Mouse (Mus musculus): Measurements from ENCODE around the gene Sprn. TPM values are rescaled to one million over a fixed set of nuclear protein-coding genes. Genes with fewer than 3 reads are reported as not detected.

Sprn gene
- polyA plus RNA-seq (2021) = 0.01 TPM

GRCm38 (mm10) chr7:140154218-140154927 is at the start of gene Sprn:
Sprn (minus strand) TSS chr7:140154877.
- CTCF ChIA-PET = no interaction called here
- ATAC-seq (no peak), DNase-seq (ENCODE audit: low read depth, low spot score) (no peak)
- no peak for TF ChIP-seq CTCF (IDR thresholded peaks at IDR 0.05)
- no peaks in the 10 kb centered on the region for H3K27me3 ChIP-seq
- POLR2A ChIA-PET = interaction anchor here (0.7 kb wide), 1 partner anchor 19 kb away, joined by 4 read pairs; no protein-coding TSS in a partner anchor
- in situ Hi-C loops (cut with MboI; ENCODE audit: low pct_unique_long_range_greater_than_20kb) = no loop called here

- in situ Hi-C loops (cut with MboI; ENCODE audit: low pct_unique_long_range_greater_than_20kb) = no loop called here
- DNase-seq (ENCODE audit: low read depth, low spot score) (no peak), ATAC-seq (no peak)
- no peak for TF ChIP-seq CTCF (IDR thresholded peaks at IDR 0.05)
- H3K27me3 ChIP-seq = no peaks in the 10 kb centered on the region
- CTCF ChIA-PET = no interaction called here
- POLR2A ChIA-PET = no interaction called here
Observed at GRCm38 (mm10) chr7:140201090-140201489, 46.4 kb upstream of the Sprn start.

GRCm38 (mm10) chr7:140196002-140196401 is 41.3 kb upstream of the Sprn start:
- ChIA-PET CTCF (no interaction called here), POLR2A (no interaction called here)
- H3K27me3 ChIP-seq = peaks cover 16% of the 10 kb centered on the region
- TF ChIP-seq CTCF (IDR thresholded peaks at IDR 0.05) = no peak
- no peak for DNase-seq (ENCODE audit: low read depth, low spot score)
- no peak for ATAC-seq
- in situ Hi-C loops (cut with MboI; ENCODE audit: low pct_unique_long_range_greater_than_20kb) = no loop called here

GRCm38 (mm10) chr7:140194031-140194430 is 39.4 kb upstream of the Sprn start:
- ChIA-PET CTCF (no interaction called here), POLR2A (no interaction called here)
- DNase-seq (ENCODE audit: low read depth, low spot score) (no peak), ATAC-seq (no peak)
- H3K27me3 ChIP-seq = peaks cover 16% of the 10 kb centered on the region
- in situ Hi-C loops (cut with MboI; ENCODE audit: low pct_unique_long_range_greater_than_20kb) = no loop called here
- TF ChIP-seq CTCF (IDR thresholded peaks at IDR 0.05) = no peak

- ATAC-seq = no peak
- POLR2A ChIA-PET = no interaction called here
- peaks cover 16% of the 10 kb centered on the region for H3K27me3 ChIP-seq
- CTCF ChIA-PET = no interaction called here
- TF ChIP-seq CTCF (IDR thresholded peaks at IDR 0.05) = no peak
- DNase-seq (ENCODE audit: low read depth, low spot score) = no peak
- in situ Hi-C loops (cut with MboI; ENCODE audit: low pct_unique_long_range_greater_than_20kb) = no loop called here
Observed at GRCm38 (mm10) chr7:140192851-140193250, 38.2 kb upstream of the Sprn start.

- no peak for TF ChIP-seq CTCF (IDR thresholded peaks at IDR 0.05)
- in situ Hi-C loops (cut with MboI; ENCODE audit: low pct_unique_long_range_greater_than_20kb) = no loop called here
- H3K27me3 ChIP-seq = peaks cover 16% of the 10 kb centered on the region
- POLR2A ChIA-PET = no interaction called here
- ATAC-seq (no peak), DNase-seq (ENCODE audit: low read depth, low spot score) (no peak)
- CTCF ChIA-PET = no interaction called here
Observed at GRCm38 (mm10) chr7:140192445-140192844, 37.8 kb upstream of the Sprn start.

GRCm38 (mm10) chr7:140190435-140190834 is 35.8 kb upstream of the Sprn start:
- no peak for TF ChIP-seq CTCF (IDR thresholded peaks at IDR 0.05)
- ATAC-seq = no peak
- peaks cover 16% of the 10 kb centered on the region for H3K27me3 ChIP-seq
- in situ Hi-C loops (cut with MboI; ENCODE audit: low pct_unique_long_range_greater_than_20kb) = no loop called here
- POLR2A ChIA-PET = no interaction called here
- DNase-seq (ENCODE audit: low read depth, low spot score) = no peak
- CTCF ChIA-PET = no interaction called here

GRCm38 (mm10) chr7:140188391-140189328 is 34.0 kb upstream of the Sprn start:
- DNase-seq (ENCODE audit: low read depth, low spot score) = no peak
- TF ChIP-seq CTCF (IDR thresholded peaks at IDR 0.05) = peak; percentile 48
- ChIA-PET POLR2A (no interaction called here), CTCF (interaction anchor here (1.2 to 2.3 kb wide), 3 partner anchors 12 to 24 kb away, joined by 3 to 11 read pairs (median 4); partner anchors contain the start of genes Olfr522 and Olfr524)
- H3K27me3 ChIP-seq = peaks cover 11% of the 10 kb centered on the region
- in situ Hi-C loops (cut with MboI; ENCODE audit: low pct_unique_long_range_greater_than_20kb) = no loop called here
- ATAC-seq = no peak

- DNase-seq (ENCODE audit: low read depth, low spot score) (no peak), ATAC-seq (no peak)
- peaks cover 11% of the 10 kb centered on the region for H3K27me3 ChIP-seq
- in situ Hi-C loops (cut with MboI; ENCODE audit: low pct_unique_long_range_greater_than_20kb) = no loop called here
- ChIA-PET CTCF (interaction anchor here (1.2 to 2.3 kb wide), 3 partner anchors 11 to 23 kb away, joined by 3 to 11 read pairs (median 4); partner anchors contain the start of genes Olfr522 and Olfr524), POLR2A (interaction anchor here (0.7 kb wide), 1 partner anchor 9 kb away, joined by 3 read pairs; no protein-coding TSS in a partner anchor)
- no peak for TF ChIP-seq CTCF (IDR thresholded peaks at IDR 0.05)
Observed at GRCm38 (mm10) chr7:140187721-140188390, 33.2 kb upstream of the Sprn start.

All from Patski (cell line).